Mouse (Mus musculus): ENCODE data around the gene Acr.

- no peak for TF ChIP-seq MAX (IDR thresholded peaks at IDR 0.05)
- TF ChIP-seq CTCF (IDR thresholded peaks at IDR 0.05; ENCODE audit: control insufficient read depth, insufficient read depth, insufficient read length) = no peak
- TF ChIP-seq MYOD1 (IDR thresholded peaks at IDR 0.05; ENCODE audit: control insufficient read depth, insufficient read length, low read depth) = no peak
- TF ChIP-seq FOSL1 (IDR thresholded peaks at IDR 0.05; ENCODE audit: insufficient read depth, low read length, poor library complexity, severe bottlenecking) = no peak
- TF ChIP-seq CEBPB (IDR thresholded peaks at IDR 0.05; ENCODE audit: low read depth) = no peak
- no peak for TF ChIP-seq USF1 (IDR thresholded peaks at IDR 0.05; ENCODE audit: low read depth)
Observed at GRCm38 (mm10) chr15:89525896-89526295, 42.2 kb upstream of the Acr start.
